Mouse (Mus musculus): ENCODE results near the gene Acvrl1. TPM values are rescaled to one million over a fixed set of nuclear protein-coding genes. Genes with fewer than 3 reads are reported as not detected.

Acvrl1 gene
- polyA plus RNA-seq, 1 experiment, result 35.5 TPM

DNA sequence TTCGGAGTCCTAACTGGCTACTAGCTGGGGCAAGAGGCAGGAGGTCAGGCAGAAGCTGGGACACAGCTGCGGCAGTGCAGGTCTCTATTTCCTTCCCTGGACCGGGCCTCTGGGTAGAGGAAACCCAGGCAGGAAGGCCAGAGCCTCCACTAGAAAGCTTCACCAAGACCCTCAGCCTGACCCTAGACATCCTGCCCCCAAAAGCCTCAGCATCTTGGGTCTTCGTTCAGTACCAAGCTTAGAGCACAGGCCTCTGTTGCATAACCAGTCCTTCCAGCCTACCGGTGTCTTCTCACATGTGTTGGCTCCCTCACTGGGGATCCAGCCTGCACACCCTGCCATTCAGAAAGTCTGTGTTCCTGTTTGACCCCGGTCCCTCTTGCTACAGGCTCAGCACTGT is 4.4 kb downstream of the Acvrl1 start:
- 63% methylated on average over 6 of the region's 6 CpGs for WGBS
- H3K27ac ChIP-seq (ENCODE audit: insufficient read depth, low read depth, low read length), result peak overlapping the region; percentile 81

DNA sequence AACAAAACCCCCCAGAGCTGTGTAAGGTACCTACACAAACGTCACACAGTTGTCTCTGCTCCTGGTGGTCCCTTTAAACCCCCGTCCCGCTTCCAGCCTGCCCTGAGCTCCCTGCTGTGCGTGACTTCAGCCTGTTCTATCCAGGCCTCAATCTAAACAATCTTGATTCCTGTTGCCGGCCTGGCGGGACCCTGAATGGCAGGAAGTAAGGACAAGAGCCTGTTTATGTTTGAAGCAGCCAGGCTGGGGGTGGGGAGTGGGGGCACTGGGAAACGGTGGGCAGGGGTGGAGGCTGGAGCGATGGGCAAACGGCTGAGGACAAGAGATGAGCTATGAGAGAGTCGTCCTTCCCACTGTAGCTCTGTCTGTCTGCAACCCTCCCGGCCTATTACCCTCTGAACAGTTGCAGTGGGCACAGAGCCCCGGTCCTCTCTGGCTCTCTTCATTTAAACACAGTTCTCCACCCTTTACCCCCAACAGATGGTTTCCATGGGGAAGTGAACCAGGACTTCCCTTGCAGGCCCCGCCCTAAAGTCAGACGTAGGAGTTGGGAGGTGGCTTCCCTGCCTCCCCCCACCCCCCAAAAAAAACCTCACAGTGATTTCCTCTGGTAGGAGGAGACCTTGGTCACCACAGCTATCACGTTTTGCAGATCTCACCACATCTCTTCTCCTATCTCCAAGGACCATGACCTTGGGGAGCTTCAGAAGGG is 5.8 kb downstream of the Acvrl1 start:
- TF ChIP-seq POLR2A (IDR thresholded peaks at IDR 0.05; ENCODE audit: low read depth, low read length), result 0 out of 2 replicates have a peak, but pooled peaks have one; percentile 18
- no peak for TF ChIP-seq CTCF (IDR thresholded peaks at IDR 0.05; ENCODE audit: extremely low read depth, insufficient read length, insufficient replicate concordance, low read depth, low read length)
- peak overlapping the region; percentile 81 for H3K27ac ChIP-seq (ENCODE audit: insufficient read depth, low read depth, low read length)
- H3K4me1 ChIP-seq (ENCODE audit: control insufficient read depth, insufficient read depth, insufficient read length, low read length), result peaks cover 3% of the 10 kb centered on the region
- H3K4me3 ChIP-seq (ENCODE audit: low read depth, low read length), result peak overlapping the region; percentile 61
- peaks cover 10% of the 10 kb centered on the region; the same call in 1 of the 2 replicates for H3K27me3 ChIP-seq (ENCODE audit: control insufficient read depth, insufficient read depth, low read length)
- H3K36me3 ChIP-seq (ENCODE audit: control insufficient read depth, insufficient read depth, low read length), result peaks cover 3% of the 10 kb centered on the region; the same call in 1 of the 2 replicates
- WGBS, result 46% methylated on average over 15 of the region's 15 CpGs

More for the DNA sequence above, 4.4 kb downstream of the Acvrl1 start:
- Histone ChIP-seq H3K36me3 (ENCODE audit: control insufficient read depth, insufficient read depth, low read length) (peaks cover 3% of the 10 kb centered on the region; the same call in 1 of the 2 replicates), H3K4me3 (ENCODE audit: low read depth, low read length) (no peak overlapping the region), H3K4me1 (ENCODE audit: control insufficient read depth, insufficient read depth, insufficient read length, low read length) (peaks cover 5% of the 10 kb centered on the region), H3K27me3 (ENCODE audit: control insufficient read depth, insufficient read depth, low read length) (peaks cover 18% of the 10 kb centered on the region)
- TF ChIP-seq CTCF (IDR thresholded peaks at IDR 0.05; ENCODE audit: extremely low read depth, insufficient read length, insufficient replicate concordance, low read depth, low read length) (no peak), POLR2A (IDR thresholded peaks at IDR 0.05; ENCODE audit: low read depth, low read length) (no peak)

DNA sequence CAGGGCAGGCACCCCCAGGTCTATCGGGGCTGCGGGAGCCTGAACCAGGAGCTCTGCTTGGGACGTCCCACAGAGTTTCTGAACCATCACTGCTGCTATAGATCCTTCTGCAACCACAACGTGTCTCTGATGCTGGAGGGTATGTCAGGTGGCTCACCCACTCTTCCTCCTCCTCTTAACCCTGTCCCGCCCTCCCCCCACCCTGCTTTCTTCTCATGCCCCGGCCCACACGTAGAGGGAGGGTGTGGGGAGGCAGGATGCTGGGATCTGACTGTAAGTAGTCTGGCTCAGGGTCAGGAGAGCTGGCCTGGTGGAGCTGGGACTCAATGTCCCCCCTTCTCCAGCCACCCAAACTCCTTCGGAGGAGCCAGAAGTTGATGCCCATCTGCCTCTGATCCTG is 7.1 kb downstream of the Acvrl1 start:
- Histone ChIP-seq H3K27me3 (ENCODE audit: control insufficient read depth, insufficient read depth, low read length) (0 out of 2 replicates have a peak, but pooled peaks cover 2% of the 10 kb centered on the region), H3K4me1 (ENCODE audit: control insufficient read depth, insufficient read depth, insufficient read length, low read length) (peaks cover 14% of the 10 kb centered on the region), H3K4me3 (ENCODE audit: low read depth, low read length) (peak overlapping the region; percentile 54), H3K36me3 (ENCODE audit: control insufficient read depth, insufficient read depth, low read length) (peaks cover 3% of the 10 kb centered on the region; the same call in 1 of the 2 replicates), H3K27ac (ENCODE audit: insufficient read depth, low read depth, low read length) (peak overlapping the region; percentile 57; the same call in 1 of the 2 replicates)
- no peak for TF ChIP-seq CTCF (IDR thresholded peaks at IDR 0.05; ENCODE audit: extremely low read depth, insufficient read length, insufficient replicate concordance, low read depth, low read length)
- no peak for TF ChIP-seq POLR2A (IDR thresholded peaks at IDR 0.05; ENCODE audit: low read depth, low read length)
- WGBS, result 53% methylated on average over 8 of the region's 8 CpGs

DNA sequence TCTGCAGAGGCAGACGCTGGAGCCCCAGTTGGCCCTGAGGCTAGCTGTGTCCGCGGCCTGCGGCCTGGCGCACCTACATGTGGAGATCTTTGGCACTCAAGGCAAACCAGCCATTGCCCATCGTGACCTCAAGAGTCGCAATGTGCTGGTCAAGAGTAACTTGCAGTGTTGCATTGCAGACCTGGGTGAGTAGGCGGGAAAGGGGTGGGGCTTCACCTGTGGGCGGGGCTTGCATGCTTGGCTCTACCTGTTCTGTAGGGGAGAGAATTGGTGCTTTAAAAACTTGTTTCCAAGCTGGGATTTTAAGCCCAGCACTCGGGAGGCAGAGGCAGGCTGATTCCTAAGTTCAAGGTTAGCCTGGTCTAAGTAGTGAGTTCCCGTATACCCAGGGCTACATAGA is 9.1 kb downstream of the Acvrl1 start:
- Histone ChIP-seq H3K4me1 (ENCODE audit: control insufficient read depth, insufficient read depth, insufficient read length, low read length) (peaks cover 18% of the 10 kb centered on the region), H3K27ac (ENCODE audit: insufficient read depth, low read depth, low read length) (no peak overlapping the region), H3K36me3 (ENCODE audit: control insufficient read depth, insufficient read depth, low read length) (peaks cover 3% of the 10 kb centered on the region; the same call in 1 of the 2 replicates), H3K4me3 (ENCODE audit: low read depth, low read length) (no peak overlapping the region), H3K27me3 (ENCODE audit: control insufficient read depth, insufficient read depth, low read length) (no peaks in the 10 kb centered on the region)
- TF ChIP-seq CTCF (IDR thresholded peaks at IDR 0.05; ENCODE audit: extremely low read depth, insufficient read length, insufficient replicate concordance, low read depth, low read length), result no peak
- no peak for TF ChIP-seq POLR2A (IDR thresholded peaks at IDR 0.05; ENCODE audit: low read depth, low read length)
- 83% methylated on average over 11 of the region's 11 CpGs for WGBS

DNA sequence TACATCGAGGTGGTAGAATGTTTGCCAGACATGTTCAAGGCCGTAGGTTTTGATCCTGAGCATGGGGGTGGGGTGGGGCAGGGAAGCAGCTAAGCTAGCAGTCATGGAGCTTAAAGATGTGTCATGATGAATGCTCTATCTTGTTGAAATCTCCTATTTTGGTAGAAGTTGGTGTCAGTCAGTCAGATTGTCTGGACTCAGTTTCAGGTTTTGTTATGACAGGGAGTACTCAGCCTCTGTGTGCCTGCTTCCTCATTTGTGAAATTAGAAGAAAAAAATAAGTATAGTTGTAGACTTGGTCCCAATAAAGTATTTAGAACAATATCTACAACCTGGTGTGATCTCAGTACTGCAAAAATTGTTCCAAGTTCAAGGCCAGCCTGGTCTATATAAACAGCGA is 10.4 kb downstream of the Acvrl1 start:
- Histone ChIP-seq H3K27me3 (ENCODE audit: control insufficient read depth, insufficient read depth, low read length) (no peaks in the 10 kb centered on the region), H3K4me1 (ENCODE audit: control insufficient read depth, insufficient read depth, insufficient read length, low read length) (peaks cover 28% of the 10 kb centered on the region), H3K4me3 (ENCODE audit: low read depth, low read length) (no peak overlapping the region), H3K27ac (ENCODE audit: insufficient read depth, low read depth, low read length) (no peak overlapping the region), H3K36me3 (ENCODE audit: control insufficient read depth, insufficient read depth, low read length) (peaks cover 3% of the 10 kb centered on the region; the same call in 1 of the 2 replicates)
- no peak for TF ChIP-seq CTCF (IDR thresholded peaks at IDR 0.05; ENCODE audit: extremely low read depth, insufficient read length, insufficient replicate concordance, low read depth, low read length)
- 51% methylated on average over 3 of the region's 3 CpGs for WGBS

DNA sequence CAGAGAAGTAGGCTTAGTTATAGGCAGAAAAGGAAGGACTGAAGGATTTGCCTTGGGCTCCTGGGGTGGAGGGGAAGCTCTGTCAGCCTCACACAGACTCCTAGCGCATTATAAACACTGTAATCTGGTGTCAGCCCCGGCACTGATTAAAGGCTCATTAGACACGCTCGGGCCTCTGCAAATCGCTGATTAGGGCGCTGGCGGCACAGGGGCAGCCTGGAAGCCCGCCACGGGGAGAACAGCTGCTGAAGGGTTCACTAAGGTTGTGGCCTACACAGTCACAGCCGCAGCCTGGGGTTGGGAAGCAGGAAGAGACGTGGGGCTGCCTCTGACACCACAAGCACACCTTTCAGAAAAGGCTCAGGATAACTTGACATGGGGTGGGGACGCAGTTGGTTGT is 11.6 kb downstream of the Acvrl1 start:
- no peak overlapping the region for H3K4me3 ChIP-seq (ENCODE audit: low read depth, low read length)
- TF ChIP-seq POLR2A (IDR thresholded peaks at IDR 0.05; ENCODE audit: low read depth, low read length) (no peak), CTCF (IDR thresholded peaks at IDR 0.05; ENCODE audit: extremely low read depth, insufficient read length, insufficient replicate concordance, low read depth, low read length) (no peak)
- H3K4me1 ChIP-seq (ENCODE audit: control insufficient read depth, insufficient read depth, insufficient read length, low read length), result peaks cover 36% of the 10 kb centered on the region
- H3K27me3 ChIP-seq (ENCODE audit: control insufficient read depth, insufficient read depth, low read length), result no peaks in the 10 kb centered on the region
- H3K27ac ChIP-seq (ENCODE audit: insufficient read depth, low read depth, low read length), result peak overlapping the region; percentile 27
- peaks cover 3% of the 10 kb centered on the region; the same call in 1 of the 2 replicates for H3K36me3 ChIP-seq (ENCODE audit: control insufficient read depth, insufficient read depth, low read length)
- WGBS, result 18% methylated on average over 12 of the region's 12 CpGs

DNA sequence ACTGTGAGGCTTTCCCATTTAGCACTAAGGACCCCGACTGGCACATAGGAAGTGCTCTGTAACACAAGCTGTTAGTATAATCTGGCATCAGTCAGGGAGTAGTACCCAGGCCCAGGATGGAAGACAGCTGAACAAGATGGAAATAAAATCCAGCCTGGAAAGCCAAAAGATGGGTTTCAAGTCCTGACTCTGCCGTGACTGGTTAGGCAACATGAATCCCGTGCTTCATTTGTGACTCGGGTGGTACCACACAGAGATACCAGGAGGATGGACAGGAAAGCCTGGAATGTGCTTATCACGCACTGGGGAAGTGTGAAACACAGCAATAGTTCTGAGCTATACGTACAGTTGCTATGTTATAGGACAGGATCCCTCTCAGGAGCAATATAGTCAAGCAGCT is 12.3 kb downstream of the Acvrl1 start:
- peak overlapping the region; percentile 27 for H3K27ac ChIP-seq (ENCODE audit: insufficient read depth, low read depth, low read length)
- 25% methylated on average over 6 of the region's 6 CpGs for WGBS
- TF ChIP-seq CTCF (IDR thresholded peaks at IDR 0.05; ENCODE audit: extremely low read depth, insufficient read length, insufficient replicate concordance, low read depth, low read length) (no peak), POLR2A (IDR thresholded peaks at IDR 0.05; ENCODE audit: low read depth, low read length) (no peak)
- peaks cover 36% of the 10 kb centered on the region for H3K4me1 ChIP-seq (ENCODE audit: control insufficient read depth, insufficient read depth, insufficient read length, low read length)
- peaks cover 3% of the 10 kb centered on the region; the same call in 1 of the 2 replicates for H3K36me3 ChIP-seq (ENCODE audit: control insufficient read depth, insufficient read depth, low read length)
- no peaks in the 10 kb centered on the region for H3K27me3 ChIP-seq (ENCODE audit: control insufficient read depth, insufficient read depth, low read length)
- H3K4me3 ChIP-seq (ENCODE audit: low read depth, low read length), result no peak overlapping the region
